Mouse (Mus musculus) midbrain, postnatal 0 days (tissue): ENCODE measurements around the gene Ccdc171. TPM values are rescaled to one million over a fixed set of nuclear protein-coding genes. Genes with fewer than 3 reads are reported as not detected.
A peak's percentile ranks its signal among the peaks of the same experiment; 100 is the strongest.

Source experiments
- ATAC-seq: fragments of 200-750 bp; cut with Nextera tagmentation; 2 replicates; pipeline ENCODE4 v1.8.0; 2017; ENCODE audit warnings: moderate number of reproducible peaks, mild to moderate bottlenecking, moderate TSS enrichment, moderate library complexity; ENCODE audit not compliant: low FRiP score
- DNase-seq: peaks from one replicate; pipeline ENCODE4 v3.0.0-alpha.2; 2015; ENCODE audit warnings: low spot score
- H3K27ac ChIP-seq: fragments of 300-500 bp; sonication (generic); 2 replicates; pipeline ENCODE4 v1.5.1; 2014; ENCODE audit warnings: low read depth, mild to moderate bottlenecking, low read length, mixed read lengths
- H3K27me3 ChIP-seq: fragments of 300-500 bp; sonication (generic); 2 replicates; pipeline ENCODE4 v1.6.1; 2014; ENCODE audit warnings: low read length, control low read depth, mixed read lengths; ENCODE audit not compliant: insufficient read depth
- H3K36me3 ChIP-seq: fragments of 300-500 bp; sonication (generic); 2 replicates; pipeline ENCODE4 v1.6.1; 2014; ENCODE audit warnings: low read length, control low read depth, mixed read lengths; ENCODE audit not compliant: insufficient read depth
- H3K4me1 ChIP-seq: fragments of 300-500 bp; sonication (generic); 2 replicates; pipeline ENCODE4 v1.6.1; 2014; ENCODE audit warnings: mild to moderate bottlenecking, control low read depth, antibody characterized with exemption, low read length, mixed read lengths; ENCODE audit not compliant: insufficient read depth
- H3K4me2 ChIP-seq: fragments of 300-500 bp; sonication (generic); 2 replicates; pipeline ENCODE4 v1.6.1; 2014; ENCODE audit warnings: low read depth, mild to moderate bottlenecking, low read length, mixed read lengths; ENCODE audit not compliant: poor library complexity, severe bottlenecking
- H3K4me3 ChIP-seq: fragments of 300-500 bp; sonication (generic); 2 replicates; pipeline ENCODE4 v1.5.1; 2014; ENCODE audit warnings: low read depth, mild to moderate bottlenecking, low read length, moderate library complexity
- H3K9ac ChIP-seq: fragments of 300-500 bp; sonication (generic); replicated peaks from 2 replicates; pipeline ENCODE4 v1.6.1; 2014; ENCODE audit warnings: mild to moderate bottlenecking, low read length, moderate library complexity, mixed read lengths; ENCODE audit not compliant: poor library complexity, severe bottlenecking
- H3K9me3 ChIP-seq: fragments of 300-500 bp; sonication (generic); 2 replicates; pipeline ENCODE4 v1.6.1; 2016; ENCODE audit warnings: low read length, control low read depth
- CTCF ChIP-seq: IDR thresholded peaks from 2 replicates; pipeline ENCODE4 v1.5.1; 2016; ENCODE audit warnings: antibody characterized with exemption, mild to moderate bottlenecking
- WGBS: fragments of 180-500 bp; shearing (Covaris S2); extraction: QIAGEN DNeasy Blood & Tissue Kit; methylation state at CpG from one replicate; pipeline ENCODE4 v1.1.7; 2014; 5-methylcytosine and 5-hydroxymethylcytosine counted together
- polyA plus RNA-seq: library from polyadenylated mRNA; unstranded; fragments of >200 nt; fragmentation: Nextera tagmentation; extraction: Ambion mirVana; gene quantifications from 2 replicates; pipeline ENCODE4 v1.2.1, GENCODE M21; 2015
- total RNA-seq: library from RNA; depleted of rRNA; stranded (reverse); fragments of >200 nt; gene quantifications from 2 replicates; pipeline ENCODE4 v1.2.3, GENCODE M21; 2014

Ccdc171 gene
- total and polyA plus RNA-seq, 2 experiments from 2014 or later = 2.0 to 4.2 TPM

- H3K27ac ChIP-seq = no peak overlapping the region
- H3K4me3 ChIP-seq = no peak overlapping the region
- no peaks in the 10 kb centered on the region for H3K4me1 ChIP-seq
- DNase-seq (no peak), ATAC-seq (no peak)
- H3K4me2 ChIP-seq = no peak overlapping the region
- WGBS = 90% methylated on average over 7 of the region's 7 CpGs
- no peak for TF ChIP-seq CTCF
- H3K27me3 ChIP-seq = no peaks in the 10 kb centered on the region
- no peaks in the 10 kb centered on the region for H3K9me3 ChIP-seq
- no peak overlapping the region for H3K9ac ChIP-seq
- no peaks in the 10 kb centered on the region for H3K36me3 ChIP-seq
Observed at GRCm38 (mm10) chr4:83682866-83683265, 157.5 kb downstream of the Ccdc171 start.

- DNase-seq = no peak
- no peaks in the 10 kb centered on the region for H3K4me1 ChIP-seq
- H3K9ac ChIP-seq = no peak overlapping the region
- no peak overlapping the region for H3K4me3 ChIP-seq
- H3K27ac ChIP-seq = no peak overlapping the region
- H3K4me2 ChIP-seq = no peak overlapping the region
- H3K27me3 ChIP-seq = no peaks in the 10 kb centered on the region
- ATAC-seq = no peak
- TF ChIP-seq CTCF = no peak
- no peaks in the 10 kb centered on the region for H3K36me3 ChIP-seq
- H3K9me3 ChIP-seq = 0 out of 2 replicates have a peak, but pooled peaks cover 2% of the 10 kb centered on the region
- 72% methylated on average over 3 of the region's 3 CpGs for WGBS
Observed at GRCm38 (mm10) chr4:83700190-83700589, 174.8 kb downstream of the Ccdc171 start.

GRCm38 (mm10) chr4:83716996-83717395 is 191.7 kb downstream of the Ccdc171 start:
- Histone ChIP-seq H3K36me3 (no peaks in the 10 kb centered on the region), H3K4me2 (no peak overlapping the region), H3K4me3 (no peak overlapping the region), H3K27ac (no peak overlapping the region), H3K4me1 (no peaks in the 10 kb centered on the region), H3K9me3 (no peaks in the 10 kb centered on the region), H3K9ac (no peak overlapping the region), H3K27me3 (no peaks in the 10 kb centered on the region)
- ATAC-seq (no peak), DNase-seq (no peak)
- 93% methylated on average over 1 of the region's 1 CpGs for WGBS
- TF ChIP-seq CTCF = no peak

- no peak for TF ChIP-seq CTCF
- ATAC-seq = no peak
- Histone ChIP-seq H3K9ac (no peak overlapping the region), H3K4me1 (no peaks in the 10 kb centered on the region), H3K27ac (no peak overlapping the region), H3K9me3 (no peaks in the 10 kb centered on the region), H3K36me3 (no peaks in the 10 kb centered on the region), H3K27me3 (no peaks in the 10 kb centered on the region), H3K4me2 (no peak overlapping the region), H3K4me3 (no peak overlapping the region)
- DNase-seq = no peak
- 40% methylated on average over 11 of the region's 11 CpGs for WGBS
Observed at GRCm38 (mm10) chr4:83719816-83720215, 194.5 kb downstream of the Ccdc171 start.

GRCm38 (mm10) chr4:83725136-83725535 is 199.8 kb downstream of the Ccdc171 start:
- Histone ChIP-seq H3K4me2 (no peak overlapping the region), H3K9ac (no peak overlapping the region), H3K9me3 (no peaks in the 10 kb centered on the region), H3K4me3 (no peak overlapping the region), H3K36me3 (no peaks in the 10 kb centered on the region), H3K4me1 (no peaks in the 10 kb centered on the region), H3K27ac (no peak overlapping the region), H3K27me3 (no peaks in the 10 kb centered on the region)
- peak; percentile 64 for TF ChIP-seq CTCF
- DNase-seq = no peak
- 7% methylated on average over 2 of the region's 2 CpGs for WGBS
- ATAC-seq = no peak

GRCm38 (mm10) chr4:83739137-83739890 is 214.0 kb downstream of the Ccdc171 start:
- Histone ChIP-seq H3K9ac (no peak overlapping the region), H3K4me2 (no peak overlapping the region), H3K27me3 (no peaks in the 10 kb centered on the region), H3K27ac (no peak overlapping the region), H3K36me3 (no peaks in the 10 kb centered on the region), H3K4me1 (no peaks in the 10 kb centered on the region; the same call in 1 of the 2 replicates), H3K4me3 (no peak overlapping the region), H3K9me3 (no peaks in the 10 kb centered on the region)
- DNase-seq (no peak), ATAC-seq (no peak)
- TF ChIP-seq CTCF = no peak
- WGBS = 70% methylated on average over 9 of the region's 9 CpGs
